Mouse (Mus musculus): Measurements from ENCODE around the gene Ppp1r21.
A peak's percentile ranks its signal among the peaks of the same experiment; 100 is the strongest.

Ppp1r21 gene

GRCm38 (mm10) chr17:88613721-88614120, 83.8 kb downstream of the Ppp1r21 start:
- no peak for ATAC-seq (ENCODE audit: low TSS enrichment)

GRCm38 (mm10) chr17:88614234-88614633, 84.3 kb downstream of the Ppp1r21 start:
- peak; percentile 93 for ATAC-seq (ENCODE audit: low TSS enrichment)

DNA sequence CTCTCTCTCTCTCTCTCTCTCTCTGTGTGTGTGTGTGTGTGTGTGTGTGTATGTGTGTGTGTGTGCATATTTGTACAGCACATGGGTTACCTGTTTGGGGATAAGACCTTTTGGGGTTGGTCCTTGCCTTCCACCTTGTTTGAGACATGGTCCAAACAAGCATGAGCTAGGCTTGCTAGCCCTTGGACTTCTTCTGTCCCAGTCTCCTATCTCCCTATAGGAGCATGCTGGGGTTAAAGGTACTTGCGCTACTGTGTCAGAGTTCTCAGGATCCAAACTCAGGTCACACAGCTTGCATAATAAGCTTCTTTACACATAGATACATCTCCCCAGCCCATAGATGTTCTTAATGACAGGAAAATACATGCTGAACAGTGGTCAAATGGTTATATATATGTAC, 84.8 kb downstream of the Ppp1r21 start:
- ATAC-seq (ENCODE audit: low TSS enrichment), result no peak

DNA sequence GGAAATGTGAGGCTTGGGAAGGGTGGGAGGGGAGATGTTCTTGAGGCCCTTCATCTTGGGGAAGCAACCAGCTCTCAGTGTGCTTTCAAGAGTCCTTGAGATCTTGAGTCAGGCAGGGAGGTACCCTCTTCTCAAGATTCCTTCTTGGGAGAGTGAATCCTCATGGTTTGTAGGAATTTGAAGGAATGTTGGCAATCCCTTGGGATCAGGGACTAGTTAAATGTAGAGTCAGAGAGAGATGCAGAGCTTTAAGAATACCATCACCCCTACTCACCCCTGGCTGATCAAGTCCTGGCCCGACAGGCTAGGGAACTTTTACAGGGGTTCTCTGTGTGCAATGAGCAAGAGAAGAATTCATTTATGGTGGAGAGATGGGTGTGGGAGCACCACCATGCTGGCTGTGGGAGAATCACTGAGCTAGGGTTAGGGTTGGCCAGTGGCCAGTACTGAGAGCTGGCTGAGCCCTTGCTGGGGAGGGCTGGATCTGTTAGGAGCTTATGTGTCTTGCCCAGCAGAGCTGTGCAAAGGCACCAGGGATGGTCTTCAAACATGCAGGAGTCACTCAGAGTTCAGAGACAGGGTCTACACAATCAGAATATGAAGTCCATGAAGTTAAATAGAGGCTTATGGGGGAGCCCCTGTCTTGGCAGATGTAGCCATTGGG, 85.7 kb downstream of the Ppp1r21 start:
- ATAC-seq (ENCODE audit: low TSS enrichment), result no peak

DNA sequence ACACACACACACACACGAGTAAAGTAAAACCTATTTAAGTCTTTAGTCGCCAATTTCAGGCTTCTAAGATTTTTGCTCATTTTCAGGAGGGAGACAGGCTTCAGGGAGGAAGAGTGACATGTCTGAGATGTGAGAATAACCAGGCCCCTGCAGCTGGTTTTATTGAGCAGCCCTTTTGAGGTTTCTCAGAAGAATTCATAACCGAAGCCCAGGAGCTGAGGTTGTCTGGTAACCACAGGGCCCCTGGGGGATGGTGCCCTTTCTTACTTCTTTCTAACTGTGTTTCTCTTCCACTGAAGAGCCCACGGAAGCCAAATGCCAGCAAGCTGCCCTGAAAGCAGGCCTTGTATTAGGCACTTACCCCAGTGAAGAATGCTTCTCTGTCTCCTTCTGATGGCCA, 91.0 kb downstream of the Ppp1r21 start:
- no peak for ATAC-seq (ENCODE audit: low TSS enrichment)

GRCm38 (mm10) chr17:88621374-88621773, 91.5 kb downstream of the Ppp1r21 start:
- no peak for ATAC-seq (ENCODE audit: low TSS enrichment)

GRCm38 (mm10) chr17:88622711-88623110, 92.8 kb downstream of the Ppp1r21 start:
- no peak for ATAC-seq (ENCODE audit: low TSS enrichment)

- ATAC-seq (ENCODE audit: low TSS enrichment), result no peak
These were observed 94.5 kb downstream of the Ppp1r21 start for GRCm38 (mm10) chr17:88624386-88624785.

- no peak for ATAC-seq (ENCODE audit: low TSS enrichment)
These were observed 95.4 kb downstream of the Ppp1r21 start for GRCm38 (mm10) chr17:88625350-88625749.

DNA sequence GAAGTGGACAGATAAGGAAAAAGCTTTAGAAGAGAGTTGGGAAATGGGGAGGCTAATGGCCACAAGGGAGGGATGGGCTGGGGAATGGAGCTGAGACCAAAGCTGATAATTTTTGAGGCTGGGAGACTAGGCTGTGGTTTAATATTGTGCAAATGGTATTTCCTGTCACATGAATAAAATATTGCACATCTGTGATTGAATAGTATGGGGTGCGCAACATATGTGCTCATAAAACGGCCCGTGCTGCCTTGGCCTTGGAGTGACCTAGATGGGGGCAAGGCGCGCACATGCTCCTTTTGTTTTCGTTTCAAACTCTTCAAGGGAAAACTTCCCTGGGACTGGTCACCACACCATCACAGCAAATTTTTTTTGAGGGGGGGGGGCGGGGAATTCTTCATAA, 96.0 kb downstream of the Ppp1r21 start:
- ATAC-seq (ENCODE audit: low TSS enrichment), result no peak

- ATAC-seq (ENCODE audit: low TSS enrichment), result no peak
These were observed 96.5 kb downstream of the Ppp1r21 start for GRCm38 (mm10) chr17:88626347-88626811.

DNA sequence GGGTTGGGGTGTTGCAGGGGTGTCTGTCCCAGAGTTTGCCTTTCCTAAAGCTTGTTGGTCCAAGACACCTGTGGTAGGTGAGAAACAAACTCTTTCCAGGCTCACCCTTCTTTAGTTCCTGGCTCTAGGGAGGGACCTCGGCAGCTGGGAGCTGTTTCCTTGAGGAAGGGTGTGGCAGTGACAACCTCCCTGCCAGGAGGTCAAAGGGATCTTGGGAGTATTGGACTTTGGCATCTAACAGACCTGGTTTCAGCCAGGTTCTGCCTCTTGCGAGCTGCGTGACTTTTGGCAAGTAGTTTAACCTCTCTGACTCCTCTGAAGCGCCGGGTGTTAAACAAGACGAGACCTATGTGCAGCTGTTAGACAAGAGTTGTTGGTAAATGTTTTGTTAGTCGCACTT, 97.2 kb downstream of the Ppp1r21 start:
- ATAC-seq (ENCODE audit: low TSS enrichment), result no peak

DNA sequence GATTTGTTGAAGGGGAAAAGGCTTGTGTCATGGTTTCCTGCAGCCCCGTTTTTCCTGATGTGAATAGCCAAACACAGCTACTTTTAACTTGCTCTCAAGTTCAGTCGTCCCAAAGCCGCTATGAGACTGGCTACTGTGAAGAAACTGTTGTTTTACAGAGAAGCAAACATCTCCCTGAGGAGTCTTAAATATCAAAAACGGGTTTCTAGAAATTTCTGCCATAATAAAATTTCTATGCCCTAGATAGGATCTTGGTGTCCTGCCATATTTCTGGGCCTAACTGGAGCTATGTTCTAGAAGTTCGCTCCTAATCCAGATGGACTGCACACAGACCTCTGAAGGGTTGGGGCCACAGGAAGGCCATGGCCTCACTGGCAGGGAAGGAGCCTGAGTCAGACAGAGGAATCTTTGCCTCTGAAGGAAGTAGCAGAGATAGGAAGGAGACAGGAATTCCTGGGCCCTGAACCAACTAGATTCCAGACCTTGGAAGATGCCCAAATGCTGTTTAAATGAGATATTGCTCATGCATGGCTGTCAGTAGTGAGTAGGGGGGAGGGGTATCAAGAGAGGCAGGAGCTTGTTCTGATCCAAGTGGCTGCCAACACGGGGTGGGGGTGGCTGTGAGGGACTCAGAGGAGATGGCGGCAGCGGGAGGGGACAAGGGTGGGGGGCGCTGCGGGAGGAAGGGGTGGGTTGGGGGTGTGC, 98.9 kb downstream of the Ppp1r21 start:
- ATAC-seq (ENCODE audit: low TSS enrichment), result no peak

- no peak for ATAC-seq (ENCODE audit: low TSS enrichment)
These were observed 99.5 kb downstream of the Ppp1r21 start for GRCm38 (mm10) chr17:88629381-88629759.

DNA sequence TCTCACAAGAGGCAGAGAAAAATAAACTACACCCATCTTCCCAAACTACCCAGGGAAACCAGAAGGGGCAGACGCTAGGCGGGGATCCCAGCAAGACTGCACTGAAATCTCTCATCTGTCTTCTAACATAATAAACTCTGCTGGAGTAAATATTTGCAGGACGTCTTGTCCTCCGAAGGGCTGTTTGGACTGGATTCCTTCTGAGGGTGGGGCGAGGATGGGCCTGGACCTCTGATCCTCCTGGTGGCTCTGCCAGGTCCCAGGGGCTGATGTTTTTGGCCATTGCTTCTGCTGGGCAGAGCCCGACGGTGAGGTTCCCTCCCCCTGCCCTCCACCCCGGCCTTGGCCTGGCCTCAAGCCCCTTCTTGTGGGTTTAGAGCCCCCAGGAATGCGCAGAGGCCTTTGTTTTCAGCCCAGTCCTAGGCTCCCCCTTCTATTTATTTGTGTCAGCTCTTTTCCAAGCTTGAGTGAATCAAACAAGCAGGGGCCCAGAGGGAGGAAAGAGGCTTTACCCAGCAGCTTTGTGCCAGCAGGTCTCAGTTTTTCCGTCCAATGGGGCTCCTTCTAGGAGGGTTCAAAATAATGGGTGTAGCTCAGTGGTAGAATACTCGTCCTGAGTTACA, 100.1 kb downstream of the Ppp1r21 start:
- ATAC-seq (ENCODE audit: low TSS enrichment), result no peak

GRCm38 (mm10) chr17:88630554-88630948, 100.6 kb downstream of the Ppp1r21 start:
- ATAC-seq (ENCODE audit: low TSS enrichment), result no peak

- no peak for ATAC-seq (ENCODE audit: low TSS enrichment)
These were observed 102.7 kb downstream of the Ppp1r21 start for GRCm38 (mm10) chr17:88632631-88633030.

DNA sequence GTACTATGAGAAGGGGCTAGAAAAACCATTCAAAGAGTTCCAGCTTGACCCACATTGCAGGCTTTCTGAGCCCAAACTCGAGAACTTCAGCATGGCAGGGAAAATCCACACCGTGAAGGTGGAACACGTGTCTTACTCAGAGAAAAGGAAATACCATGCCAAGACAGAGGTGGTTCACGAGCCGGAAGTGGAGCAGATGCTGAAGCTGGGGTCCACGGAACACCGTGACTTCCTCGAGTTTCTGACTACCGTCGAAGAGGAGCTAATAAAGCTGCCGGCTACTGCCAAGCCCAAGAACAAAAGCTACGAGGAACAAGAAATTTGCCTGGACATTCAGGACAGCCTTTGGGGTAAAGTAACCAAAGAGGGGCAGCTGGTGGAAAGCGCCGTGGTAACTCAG, 106.2 kb downstream of the Ppp1r21 start:
- ATAC-seq (ENCODE audit: low TSS enrichment), result no peak

- ATAC-seq (ENCODE audit: low TSS enrichment), result peak; percentile 40; the same call in 1 of the 2 replicates
These were observed 106.7 kb downstream of the Ppp1r21 start for GRCm38 (mm10) chr17:88636587-88636986.

Measured in frontal cortex, adult (tissue).